9 mouse cellular contexts compared by ENCODE assay signal in genomic region chr12:12622712-12623292, GRCm38 (mm10).
DNase-seq lines count a peak whose midpoint lies in the region; ATAC-seq and TF ChIP-seq lines count a peak whose summit lies in the region.
"Had no signal": no experiment of that assay in that cellular context is flagged by ENCODE, and none has a peak within 500 bp of the region (broad histone marks: within the 10 kb centered on the region; RNA-seq: fewer than 3 reads in every experiment).

No protein-coding gene starts in this region.

- no peak overlapping the region for H3K27ac ChIP-seq in forebrain, embryonic 15.5 days (replicated peaks)
- no peak overlapping the region for H3K27ac ChIP-seq in layer of hippocampus, adult 2 months

- H3K4me2 ChIP-seq in forebrain, embryonic 15.5 days (replicated peaks): no peak overlapping the region

- H3K36me3 ChIP-seq in forebrain, embryonic 15.5 days: no peaks in the 10 kb centered on the region

- no peaks in the 10 kb centered on the region for H3K27me3 ChIP-seq in forebrain, embryonic 15.5 days

- no peak overlapping the region for H3K4me3 ChIP-seq in forebrain, embryonic 15.5 days
- H3K4me3 ChIP-seq in layer of hippocampus, adult 2 months: no peak overlapping the region
- no peak overlapping the region for H3K4me3 ChIP-seq in lung, adult 2 months (replicated peaks; ENCODE audit: extremely low read depth, low read depth, low read length)
- H3K4me3 ChIP-seq: erythroblast, embryonic 14.5 days had no signal

- ATAC-seq in forebrain, embryonic 15.5 days (replicated peaks): peak; percentile 87

- peak; percentile 71 for TF ChIP-seq CTCF in layer of hippocampus, adult 2 months (conservative IDR thresholded peaks at IDR 0.05)
- TF ChIP-seq CTCF in lung, adult 2 months (IDR thresholded peaks at IDR 0.05; ENCODE audit: insufficient read depth, low read length): peak; percentile 79

- no peak for TF ChIP-seq POLR2A in lung, adult 2 months (IDR thresholded peaks at IDR 0.05; ENCODE audit: borderline replicate concordance, extremely low read depth, low read depth, low read length)

- peaks cover 18% of the 10 kb centered on the region for H3K4me1 ChIP-seq in forebrain, embryonic 15.5 days
- H3K4me1 ChIP-seq in lung, adult 2 months (ENCODE audit: control insufficient read depth, insufficient read depth, low read length): no peaks in the 10 kb centered on the region; the same call in 1 of the 2 replicates

- WGBS in forebrain, embryonic 15.5 days: 9% methylated on average over 5 of the region's 5 CpGs
- 20% methylated on average over 5 of the region's 5 CpGs for WGBS in lung, adult 2 months

- no peaks in the 10 kb centered on the region for H3K9me3 ChIP-seq in forebrain, embryonic 15.5 days

- DNase-seq in MEL-GATA-1-ER (ENCODE audit: extremely low read depth, low read depth): peak; percentile 57
- DNase-seq in cerebellum, adult 11 months: peak; percentile 50
- peak; percentile 89 for DNase-seq in heart, postnatal 4 days
- peak; percentile 82 to 86 for DNase-seq in layer of hippocampus, adult 2 months (ENCODE audit: low spot score in 2 of 2)
- peak; percentile 57 for DNase-seq in lung, adult 2 months
- peak; percentile 74 for DNase-seq in ovary, postnatal 14 days (ENCODE audit: low spot score)
- DNase-seq in thymus, postnatal 25 days: peak; percentile 62

- no peak overlapping the region for H3K9ac ChIP-seq in forebrain, embryonic 15.5 days (replicated peaks)
